Mouse (Mus musculus) cortical plate, adult 2 months (tissue): ENCODE data around the gene Arhgef10l.

Source experiments
- CTCF ChIP-seq: fragments of 200-500 bp; IDR thresholded peaks from 2 replicates; pipeline ENCODE4 v1.5.1; 2011; ENCODE audit warnings: mild to moderate bottlenecking, control low read depth, low read length; ENCODE audit not compliant: insufficient read depth; ENCODE audit errors: extremely low read depth
- POLR2A ChIP-seq: fragments of 200-500 bp; IDR thresholded peaks from 2 replicates; pipeline ENCODE4 v1.6.1; 2011; ENCODE audit warnings: mild to moderate bottlenecking, low read length, control low read depth; ENCODE audit not compliant: insufficient read depth; ENCODE audit errors: extremely low read depth

DNA sequence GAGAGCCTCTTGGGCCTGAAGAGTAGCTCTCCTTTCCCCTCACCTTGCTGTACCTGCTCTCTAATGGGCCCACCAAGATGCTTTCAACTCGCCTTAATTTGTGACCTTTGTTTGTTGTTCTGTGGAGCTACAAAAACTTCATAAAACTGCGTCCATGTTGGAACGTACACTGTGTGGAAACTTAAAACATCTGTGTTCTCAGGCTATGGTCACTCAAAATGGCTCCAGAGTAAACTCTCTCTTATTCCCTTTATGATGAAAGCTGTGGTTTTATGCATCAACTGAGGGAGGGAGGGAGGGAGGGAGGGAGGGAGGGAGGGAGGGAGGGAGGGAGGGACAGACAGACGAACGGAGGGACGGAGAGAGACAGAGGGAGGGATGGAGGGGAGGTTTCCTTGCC is 35.7 kb downstream of the Arhgef10l start:
- no peak for TF ChIP-seq POLR2A
- no peak for TF ChIP-seq CTCF
